Mouse (Mus musculus): ENCODE data around the gene Dmrtb1. TPM values are rescaled to one million over a fixed set of nuclear protein-coding genes. Genes with fewer than 3 reads are reported as not detected.

Gene Dmrtb1
- polyA plus RNA-seq, 1 experiment from 2014 or later = not detected

DNA sequence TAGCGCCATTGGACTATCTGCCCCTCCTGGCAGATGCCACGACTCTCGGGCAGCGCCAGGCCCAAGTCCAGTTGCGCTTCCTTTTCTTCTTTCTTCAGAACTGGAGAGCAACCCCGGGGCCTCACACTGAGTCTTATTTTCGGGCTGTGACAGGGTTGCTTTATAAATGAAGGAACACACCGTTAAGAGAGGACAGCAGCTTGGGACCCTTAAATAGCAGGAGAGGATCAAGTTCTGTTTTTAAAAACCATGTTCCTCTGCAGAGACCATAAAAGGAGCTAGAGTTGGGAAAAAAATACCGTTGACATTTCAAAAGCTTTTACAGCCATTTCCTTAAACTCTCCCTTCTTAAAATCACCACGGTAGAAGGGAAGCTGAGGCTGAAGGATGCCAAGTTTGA is 8.4 kb downstream of the Dmrtb1 start:
- Histone ChIP-seq H3K9ac (ENCODE audit: low read length) (no peak overlapping the region), H3K4me1 (replicated peaks; ENCODE audit: control insufficient read depth, insufficient read depth) (no peaks in the 10 kb centered on the region), H3K4me3 (ENCODE audit: low read depth, low read length) (no peak overlapping the region), H3K9me3 (ENCODE audit: control insufficient read depth, low read length) (no peaks in the 10 kb centered on the region), H3K27me3 (ENCODE audit: control insufficient read depth, insufficient read depth, low read length) (no peaks in the 10 kb centered on the region), H3K4me2 (replicated peaks; ENCODE audit: low read depth) (no peak overlapping the region), H3K36me3 (ENCODE audit: control insufficient read depth, insufficient read depth, low read length) (no peaks in the 10 kb centered on the region), H3K27ac (replicated peaks) (no peak overlapping the region)
- ATAC-seq (ENCODE audit: low FRiP score, low TSS enrichment) (no peak), DNase-seq (ENCODE audit: low spot score) (no peak)
- TF ChIP-seq EP300 (optimal IDR thresholded peaks at IDR 0.05) (no peak), CTCF (IDR thresholded peaks at IDR 0.05; ENCODE audit: low read depth) (no peak)
- 52% methylated on average over 10 of the region's 10 CpGs for WGBS

DNA sequence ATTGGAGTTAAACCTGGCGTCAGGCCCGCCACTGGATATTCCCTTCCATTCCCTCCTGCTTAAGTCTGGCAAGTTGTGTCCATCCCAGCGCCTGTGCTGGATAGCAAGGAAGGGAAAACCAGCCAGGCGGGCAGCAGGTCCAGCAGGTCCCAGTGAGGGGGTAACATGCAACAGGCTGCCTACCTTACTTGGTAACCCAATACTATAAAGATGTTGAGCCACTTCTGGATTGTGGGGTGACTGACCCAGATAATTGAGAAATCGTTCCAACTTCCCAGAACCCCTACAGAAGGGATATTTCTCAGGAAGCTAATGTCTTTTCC is 9.7 kb downstream of the Dmrtb1 start:
- Histone ChIP-seq H3K4me1 (replicated peaks; ENCODE audit: control insufficient read depth, insufficient read depth) (no peaks in the 10 kb centered on the region), H3K4me2 (replicated peaks; ENCODE audit: low read depth) (no peak overlapping the region), H3K9me3 (ENCODE audit: control insufficient read depth, low read length) (no peaks in the 10 kb centered on the region), H3K36me3 (ENCODE audit: control insufficient read depth, insufficient read depth, low read length) (no peaks in the 10 kb centered on the region), H3K4me3 (ENCODE audit: low read depth, low read length) (no peak overlapping the region), H3K27ac (replicated peaks) (no peak overlapping the region), H3K27me3 (ENCODE audit: control insufficient read depth, insufficient read depth, low read length) (no peaks in the 10 kb centered on the region), H3K9ac (ENCODE audit: low read length) (no peak overlapping the region)
- TF ChIP-seq CTCF (IDR thresholded peaks at IDR 0.05; ENCODE audit: low read depth) = no peak
- TF ChIP-seq EP300 (optimal IDR thresholded peaks at IDR 0.05) = no peak
- ATAC-seq (ENCODE audit: low FRiP score, low TSS enrichment) = no peak
- no peak for DNase-seq (ENCODE audit: low spot score)
- WGBS = 27% methylated on average over 5 of the region's 5 CpGs

DNA sequence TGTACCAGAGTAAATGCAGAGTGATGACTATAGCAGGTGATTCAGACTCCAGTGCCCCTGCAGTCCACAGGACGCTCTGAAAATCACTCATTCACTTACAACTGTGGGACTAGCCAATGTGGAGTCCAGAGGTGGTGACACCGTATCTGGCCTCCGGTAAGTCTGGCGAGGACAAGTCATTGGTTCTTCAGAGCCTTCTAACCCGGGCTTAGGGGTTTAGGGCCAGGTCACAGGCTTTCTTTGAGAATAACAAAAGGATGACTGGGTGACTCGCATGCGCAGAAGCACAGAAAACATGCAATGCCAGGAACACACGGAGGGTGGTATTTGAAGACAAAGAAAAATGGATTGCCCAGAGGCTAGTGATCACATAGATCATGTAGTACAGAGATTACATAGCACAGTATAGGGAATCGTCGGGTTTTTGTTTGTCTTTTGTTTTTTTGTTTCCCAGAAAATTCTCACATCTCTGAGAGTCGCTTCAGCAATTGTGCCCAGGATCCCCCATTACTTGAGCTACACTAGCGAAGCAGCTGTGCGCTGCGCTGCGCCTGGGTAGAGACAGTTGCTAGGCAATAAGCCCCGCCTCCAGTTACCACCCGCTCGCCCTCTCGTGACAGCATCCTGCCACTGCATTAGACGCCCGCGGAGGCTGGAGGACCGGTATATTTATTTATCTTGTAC is 10.2 kb downstream of the Dmrtb1 start:
- DNase-seq (ENCODE audit: low spot score) (peak; percentile 87), ATAC-seq (ENCODE audit: low FRiP score, low TSS enrichment) (peak; percentile 84)
- Histone ChIP-seq H3K27ac (replicated peaks) (no peak overlapping the region), H3K9me3 (ENCODE audit: control insufficient read depth, low read length) (no peaks in the 10 kb centered on the region), H3K4me2 (replicated peaks; ENCODE audit: low read depth) (no peak overlapping the region), H3K4me3 (ENCODE audit: low read depth, low read length) (no peak overlapping the region), H3K9ac (ENCODE audit: low read length) (no peak overlapping the region), H3K36me3 (ENCODE audit: control insufficient read depth, insufficient read depth, low read length) (no peaks in the 10 kb centered on the region), H3K27me3 (ENCODE audit: control insufficient read depth, insufficient read depth, low read length) (no peaks in the 10 kb centered on the region), H3K4me1 (replicated peaks; ENCODE audit: control insufficient read depth, insufficient read depth) (no peaks in the 10 kb centered on the region)
- 21% methylated on average over 23 of the region's 23 CpGs for WGBS
- peak; percentile 76 for TF ChIP-seq CTCF (IDR thresholded peaks at IDR 0.05; ENCODE audit: low read depth)
- TF ChIP-seq EP300 (optimal IDR thresholded peaks at IDR 0.05) = no peak

DNA sequence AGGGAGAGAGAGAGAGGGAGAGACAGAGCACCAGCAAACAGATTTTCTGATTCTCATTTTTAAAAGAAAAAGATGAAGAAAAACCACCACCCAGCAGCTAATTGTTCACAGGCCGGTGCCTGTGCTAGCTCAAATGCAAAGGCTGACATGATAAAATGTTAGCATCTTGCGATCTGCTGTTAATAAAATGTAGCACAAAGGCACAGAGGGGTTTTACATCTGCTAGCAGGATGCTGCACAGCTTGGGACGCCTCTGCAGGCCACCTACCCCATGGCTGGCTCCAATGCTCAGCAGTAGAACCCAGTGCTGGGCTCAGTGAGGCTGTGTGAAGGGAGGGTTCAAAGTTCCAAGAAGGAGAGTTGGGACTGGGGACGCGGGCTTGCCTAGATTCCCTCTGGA is 13.3 kb downstream of the Dmrtb1 start:
- no peaks in the 10 kb centered on the region for H3K36me3 ChIP-seq (ENCODE audit: control insufficient read depth, insufficient read depth, low read length)
- no peaks in the 10 kb centered on the region for H3K27me3 ChIP-seq (ENCODE audit: control insufficient read depth, insufficient read depth, low read length)
- H3K4me2 ChIP-seq (replicated peaks; ENCODE audit: low read depth) = no peak overlapping the region
- WGBS = 63% methylated on average over 5 of the region's 5 CpGs
- H3K9ac ChIP-seq (ENCODE audit: low read length) = no peak overlapping the region
- ATAC-seq (ENCODE audit: low FRiP score, low TSS enrichment) (no peak), DNase-seq (ENCODE audit: low spot score) (no peak)
- TF ChIP-seq CTCF (IDR thresholded peaks at IDR 0.05; ENCODE audit: low read depth) (no peak), EP300 (optimal IDR thresholded peaks at IDR 0.05) (no peak)
- H3K4me1 ChIP-seq (replicated peaks; ENCODE audit: control insufficient read depth, insufficient read depth) = no peaks in the 10 kb centered on the region
- no peak overlapping the region for H3K4me3 ChIP-seq (ENCODE audit: low read depth, low read length)
- no peaks in the 10 kb centered on the region for H3K9me3 ChIP-seq (ENCODE audit: control insufficient read depth, low read length)
- no peak overlapping the region for H3K27ac ChIP-seq (replicated peaks)

DNA sequence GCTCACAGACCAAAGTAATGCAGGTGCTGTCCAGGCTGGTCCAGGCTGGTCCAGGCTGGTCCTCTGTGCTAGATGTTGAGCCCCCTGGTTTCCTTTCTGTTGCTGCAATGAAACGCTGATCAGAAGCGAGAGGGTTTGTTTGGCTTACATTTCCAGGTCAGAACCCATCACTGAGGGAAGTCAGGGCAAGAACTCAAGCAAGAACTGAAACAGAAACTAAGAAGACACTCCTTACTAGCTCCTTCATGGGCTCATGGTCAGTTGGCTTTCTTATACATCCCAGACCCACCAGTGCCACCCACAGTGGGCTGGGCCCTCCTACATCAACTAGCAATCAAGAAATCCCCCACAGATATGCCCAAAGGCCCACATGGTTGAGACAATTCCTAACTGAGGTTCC is 15.5 kb downstream of the Dmrtb1 start:
- Histone ChIP-seq H3K4me3 (ENCODE audit: low read depth, low read length) (no peak overlapping the region), H3K9ac (ENCODE audit: low read length) (no peak overlapping the region), H3K4me1 (replicated peaks; ENCODE audit: control insufficient read depth, insufficient read depth) (no peaks in the 10 kb centered on the region), H3K27ac (replicated peaks) (no peak overlapping the region), H3K27me3 (ENCODE audit: control insufficient read depth, insufficient read depth, low read length) (no peaks in the 10 kb centered on the region), H3K36me3 (ENCODE audit: control insufficient read depth, insufficient read depth, low read length) (no peaks in the 10 kb centered on the region), H3K9me3 (ENCODE audit: control insufficient read depth, low read length) (no peaks in the 10 kb centered on the region), H3K4me2 (replicated peaks; ENCODE audit: low read depth) (no peak overlapping the region)
- DNase-seq (ENCODE audit: low spot score) (no peak), ATAC-seq (ENCODE audit: low FRiP score, low TSS enrichment) (no peak)
- 74% methylated on average over 2 of the region's 2 CpGs for WGBS
- TF ChIP-seq EP300 (optimal IDR thresholded peaks at IDR 0.05) (no peak), CTCF (IDR thresholded peaks at IDR 0.05; ENCODE audit: low read depth) (no peak)

DNA sequence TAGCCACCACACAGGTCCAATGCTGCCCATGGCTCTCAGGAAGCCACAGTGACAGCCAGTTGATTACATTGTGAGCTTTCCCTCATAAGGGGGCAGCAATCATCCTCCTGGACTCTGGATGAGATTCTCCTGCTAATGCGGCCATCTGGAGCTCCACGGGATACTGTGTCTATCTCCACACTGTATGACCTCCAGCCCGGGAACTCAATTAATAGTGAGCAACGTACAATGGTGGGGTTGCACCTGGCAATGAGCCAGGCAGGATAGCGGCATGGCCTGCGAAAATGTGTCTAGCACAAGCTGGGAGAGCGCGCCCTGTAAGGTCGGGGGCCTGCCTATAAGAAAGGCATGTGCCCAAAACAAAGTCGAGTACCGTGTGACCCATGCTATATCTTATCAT is 23.4 kb downstream of the Dmrtb1 start:
- Histone ChIP-seq H3K4me1 (replicated peaks; ENCODE audit: control insufficient read depth, insufficient read depth) (no peaks in the 10 kb centered on the region), H3K27ac (replicated peaks) (no peak overlapping the region), H3K36me3 (ENCODE audit: control insufficient read depth, insufficient read depth, low read length) (no peaks in the 10 kb centered on the region), H3K4me2 (replicated peaks; ENCODE audit: low read depth) (no peak overlapping the region), H3K4me3 (ENCODE audit: low read depth, low read length) (no peak overlapping the region), H3K9ac (ENCODE audit: low read length) (no peak overlapping the region), H3K9me3 (ENCODE audit: control insufficient read depth, low read length) (no peaks in the 10 kb centered on the region), H3K27me3 (ENCODE audit: control insufficient read depth, insufficient read depth, low read length) (no peaks in the 10 kb centered on the region)
- no peak for DNase-seq (ENCODE audit: low spot score)
- 81% methylated on average over 11 of the region's 11 CpGs for WGBS
- TF ChIP-seq CTCF (IDR thresholded peaks at IDR 0.05; ENCODE audit: low read depth) (no peak), EP300 (optimal IDR thresholded peaks at IDR 0.05) (no peak)
- ATAC-seq (ENCODE audit: low FRiP score, low TSS enrichment) = no peak
